Mouse (Mus musculus) heart, postnatal 10 days (tissue): ENCODE measurements around the gene Nmb. TPM values are rescaled to one million over a fixed set of nuclear protein-coding genes. Genes with fewer than 3 reads are reported as not detected.
"Not testable (repeated sequence)": the region's sequence is repeated elsewhere in the genome, so short reads cannot be mapped to it uniquely, and the experiment has no call there.

Experiments
- DNase-seq, 2 experiments: peaks; one replicate each; pipeline ENCODE4 v3.0.0; 2021
- intact Hi-C: fragments of 180-260 bp; cut with DNase I; formaldehyde crosslinking; loops from one replicate; pipeline ENCODE4 v1.15.1; 2025
- total RNA-seq, 2 experiments: library from RNA; stranded (reverse); gene quantifications; 2 replicates each; pipeline ENCODE4 v1.2.3; 2021

The Nmb gene
- total RNA-seq, result 1 to 10 TPM; 2.1 to 6.4 TPM

DNA sequence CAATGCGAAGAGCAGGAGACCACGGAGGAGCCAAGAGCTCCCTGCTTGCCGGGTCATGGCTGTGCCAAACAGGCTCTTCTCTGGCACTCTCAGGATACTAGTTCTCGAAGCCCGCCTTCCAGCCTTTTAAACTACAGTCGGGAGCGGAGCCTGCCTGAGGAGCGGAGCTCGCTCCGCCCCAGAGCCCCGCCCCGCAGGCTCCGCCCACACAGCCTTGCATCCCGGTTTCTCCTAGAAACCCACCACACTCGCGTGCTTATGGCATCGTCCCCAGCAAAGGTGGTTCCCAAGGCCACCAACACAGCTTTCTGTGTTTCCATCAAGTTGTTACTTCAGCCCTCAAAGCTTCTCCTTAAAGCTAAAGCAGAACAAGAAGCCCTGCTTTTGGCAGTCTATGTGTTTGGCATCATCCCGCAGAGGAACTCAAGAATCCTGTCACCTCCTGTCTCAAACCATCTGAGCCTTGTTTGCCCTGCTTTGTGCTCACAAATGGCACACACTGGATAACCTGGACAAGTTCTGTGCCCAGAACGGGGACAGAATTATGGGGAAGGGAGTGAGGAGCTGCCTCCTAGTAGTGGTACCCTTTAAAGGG is at the start of gene Nmb:
Nmb (minus strand) TSS at position 156 of the 595 bp plus-strand sequence.
- intact Hi-C loops, result loop anchor here (5.0 kb wide), 1 partner anchor 87 kb away; the partner anchor contains the start of gene Zfp592
- DNase-seq, result peak; percentile 69 to 81

DNA sequence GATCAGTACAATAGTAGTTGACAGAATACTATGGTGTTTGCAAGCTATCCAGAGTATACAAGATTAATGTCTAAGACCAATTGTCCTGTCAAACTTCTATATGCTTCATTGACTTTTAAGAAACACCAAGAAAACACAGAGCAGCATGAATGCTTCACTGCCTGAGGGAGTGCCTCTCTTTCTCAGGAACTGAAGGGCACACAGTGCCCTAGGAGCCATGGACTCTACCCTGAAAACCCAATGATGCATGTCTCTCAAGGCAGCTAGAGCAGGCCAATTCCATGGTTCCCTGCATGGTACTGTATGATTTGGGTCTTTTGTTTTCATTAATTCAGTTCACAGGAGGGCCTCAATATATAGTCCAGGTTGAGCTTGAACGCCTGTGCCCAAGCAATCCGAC is 49.4 kb upstream of the Nmb start:
- no peak for DNase-seq
- intact Hi-C loops, result no loop called here

DNA sequence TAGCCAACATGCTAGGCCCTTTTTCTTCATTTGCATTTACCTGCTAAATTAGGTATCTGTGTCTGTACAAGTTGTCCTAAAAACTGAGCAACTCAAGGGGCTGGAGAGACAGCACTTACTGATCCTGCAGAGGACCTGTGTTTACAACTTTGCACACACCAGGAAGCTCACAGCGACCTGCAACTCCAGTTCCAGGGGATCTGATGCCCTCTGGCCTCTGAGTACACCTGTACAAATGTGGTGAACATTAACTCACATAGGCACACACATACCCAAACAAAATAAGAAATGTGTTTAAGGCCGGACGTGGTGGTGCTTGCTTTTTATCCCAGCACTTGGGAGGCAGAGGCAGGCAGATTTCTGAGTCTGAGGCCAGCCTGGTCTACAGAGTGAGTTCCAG is 47.3 kb upstream of the Nmb start:
- no peak for DNase-seq
- intact Hi-C loops, result no loop called here

DNA sequence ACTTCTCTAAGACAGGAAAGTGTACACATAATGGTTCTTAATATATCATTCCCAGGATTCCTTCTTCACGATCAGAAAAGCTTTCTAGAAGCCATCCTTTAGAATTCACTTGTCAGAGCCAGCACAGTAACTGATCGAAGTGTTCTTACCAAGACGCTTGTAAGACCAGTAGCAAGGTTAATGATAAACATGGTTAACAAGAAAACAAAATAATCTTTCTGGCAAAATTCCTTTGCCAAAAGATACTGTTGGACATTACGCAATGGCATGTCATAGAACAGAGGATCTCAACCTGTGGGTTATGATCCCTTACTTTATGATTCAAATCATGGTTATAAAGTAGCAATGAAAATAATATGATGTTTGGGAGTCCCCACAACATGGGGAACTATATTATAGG is 46.6 kb upstream of the Nmb start:
- intact Hi-C loops, result no loop called here
- DNase-seq, result no peak

DNA sequence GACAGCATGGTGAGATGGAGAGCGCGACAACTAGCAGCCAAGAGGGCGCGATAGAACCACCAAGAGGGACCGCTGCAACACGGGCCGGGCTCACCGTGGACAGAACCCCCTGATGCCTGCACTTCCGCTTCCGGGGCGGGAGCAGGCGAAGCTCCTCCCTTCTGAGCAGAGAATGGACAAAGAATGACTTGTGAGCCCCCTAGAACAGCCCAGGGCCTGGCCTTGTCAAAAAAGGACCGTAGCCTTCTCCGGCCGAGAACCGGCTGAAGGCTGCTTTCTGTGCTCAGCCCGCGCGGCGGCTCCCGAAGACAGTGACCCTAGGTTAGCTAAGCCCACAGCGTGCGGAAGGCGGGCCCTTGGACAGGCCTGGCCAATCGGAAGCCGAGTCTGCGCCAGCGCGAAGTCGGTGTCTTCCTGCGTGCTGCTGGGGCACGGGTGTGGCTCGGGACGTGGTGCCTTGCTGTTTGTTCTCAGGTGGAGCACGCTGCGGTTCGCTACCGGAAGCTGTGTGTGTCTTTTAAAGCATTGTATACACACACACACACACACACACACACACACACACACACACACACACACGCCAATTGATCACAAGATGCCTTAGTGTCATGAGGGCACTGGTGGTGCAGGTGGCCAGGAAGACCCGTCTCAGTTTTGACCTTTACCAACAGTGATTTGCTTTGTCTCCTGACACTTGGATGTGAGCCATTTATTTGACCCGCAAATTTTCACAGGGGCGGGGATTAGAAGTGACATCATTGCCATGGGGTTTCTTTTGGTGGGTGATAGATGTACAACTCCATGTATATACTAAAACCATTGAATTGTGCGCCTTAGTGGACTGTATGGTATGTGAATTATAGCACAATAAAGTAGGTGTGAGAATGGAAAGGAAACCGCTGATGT is 42.8 kb upstream of the Nmb start, which contains the start of gene Sec11a:
Sec11a (minus strand) TSS at position 336 of the 906 bp plus-strand sequence.
- peak; percentile 96 to 97 for DNase-seq
- intact Hi-C loops, result loop anchor here (2.0 kb wide), 1 partner anchor 39 kb away; no protein-coding TSS in a partner anchor

GRCm38 (mm10) chr7:80939808-80940207 is 34.9 kb upstream of the Nmb start:
- intact Hi-C loops, result no loop called here
- no peak for DNase-seq

DNA sequence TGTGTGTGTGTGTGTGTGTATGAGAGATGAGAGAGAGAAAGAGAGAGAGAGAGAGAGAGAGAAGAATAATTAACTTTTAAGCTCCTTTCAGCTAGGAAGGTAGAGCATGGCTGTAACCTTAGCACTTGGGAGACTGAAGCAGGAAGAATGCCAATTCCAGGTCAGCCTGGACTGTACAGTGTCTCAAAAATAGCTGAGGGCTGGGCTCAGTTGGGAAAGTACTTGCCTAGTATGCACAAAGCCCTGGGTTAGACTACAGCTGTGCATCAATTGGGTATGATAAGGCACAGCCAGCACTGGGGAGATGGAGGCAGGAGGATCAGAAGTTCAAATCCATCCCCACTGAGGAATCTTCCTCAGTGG is 32.4 kb upstream of the Nmb start:
- DNase-seq, intact Hi-C loops: not testable (repeated sequence)

- intact Hi-C loops, DNase-seq: not testable (repeated sequence)
These were observed 31.9 kb upstream of the Nmb start for GRCm38 (mm10) chr7:80936617-80937303.

DNA sequence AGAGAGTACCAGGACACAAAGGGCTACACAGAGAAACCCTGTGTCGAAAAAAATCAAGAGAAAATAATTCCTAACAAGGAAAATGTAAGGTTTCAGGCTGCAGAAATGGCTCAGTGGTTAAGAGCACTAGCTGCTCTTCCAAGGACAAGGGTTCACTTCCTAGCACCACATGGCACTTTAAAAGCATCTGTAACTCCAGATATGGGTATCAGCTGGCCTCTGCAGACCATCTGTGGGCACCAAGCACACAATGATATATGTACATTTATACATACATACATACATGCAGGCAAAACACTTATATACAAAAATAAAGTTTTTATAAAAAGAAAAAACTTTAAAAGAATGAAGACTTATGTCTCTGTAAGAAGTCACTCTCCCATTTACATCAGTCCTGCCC is 31.0 kb upstream of the Nmb start:
- intact Hi-C loops, result no loop called here
- DNase-seq, result no peak

GRCm38 (mm10) chr7:80932777-80933176 is 27.9 kb upstream of the Nmb start:
- DNase-seq, result no peak
- intact Hi-C loops, result no loop called here

GRCm38 (mm10) chr7:80931618-80932207 is 26.8 kb upstream of the Nmb start:
- intact Hi-C loops, result no loop called here
- DNase-seq, result peak; percentile 67 to 75

GRCm38 (mm10) chr7:80923165-80923564 is 18.3 kb upstream of the Nmb start:
- intact Hi-C loops, result no loop called here
- DNase-seq, result peak; percentile 45 to 48

DNA sequence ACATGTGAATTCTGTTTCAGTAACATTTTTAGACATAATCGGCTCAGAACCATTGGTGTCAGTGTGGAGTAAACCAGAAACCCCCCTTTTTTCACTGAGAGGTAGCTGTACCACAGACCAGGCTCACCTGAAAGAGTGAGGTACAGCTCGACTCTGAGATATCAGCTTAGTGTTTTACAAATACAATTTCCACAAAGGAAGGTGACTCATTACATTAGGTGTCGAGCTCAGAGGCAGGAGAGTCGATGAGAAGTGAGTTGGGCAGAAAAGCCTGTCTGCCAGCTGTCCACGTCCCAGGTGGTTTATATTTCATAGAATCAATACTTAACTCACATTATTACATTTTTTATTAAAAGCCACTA is 14.8 kb upstream of the Nmb start:
- intact Hi-C loops, result no loop called here
- DNase-seq, result no peak

GRCm38 (mm10) chr7:80918982-80919646 is 14.2 kb upstream of the Nmb start:
- no peak for DNase-seq
- intact Hi-C loops, result no loop called here

- no peak for DNase-seq
- intact Hi-C loops, result no loop called here
These were observed 13.1 kb upstream of the Nmb start for GRCm38 (mm10) chr7:80917916-80918465.

DNA sequence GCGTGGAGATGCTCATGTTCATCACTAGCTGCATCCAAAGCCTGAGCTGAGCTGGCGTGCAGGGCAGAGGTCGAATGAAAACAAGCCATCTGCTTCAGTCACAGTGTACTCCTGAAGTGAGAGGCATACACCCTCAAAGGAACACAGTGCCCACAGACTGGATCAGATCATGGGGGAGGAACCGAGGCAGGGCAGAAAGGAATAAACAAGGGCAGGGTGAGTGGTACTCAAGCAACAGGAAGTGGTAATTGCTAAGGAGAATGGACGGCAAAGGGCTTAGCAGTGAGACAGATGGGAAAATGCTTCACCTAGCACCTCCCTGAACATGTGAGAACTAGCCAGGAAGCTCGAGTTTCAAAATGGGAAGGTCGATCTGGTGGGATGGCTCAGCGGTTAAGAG is 7.6 kb upstream of the Nmb start:
- intact Hi-C loops, result no loop called here
- DNase-seq, result no peak

DNA sequence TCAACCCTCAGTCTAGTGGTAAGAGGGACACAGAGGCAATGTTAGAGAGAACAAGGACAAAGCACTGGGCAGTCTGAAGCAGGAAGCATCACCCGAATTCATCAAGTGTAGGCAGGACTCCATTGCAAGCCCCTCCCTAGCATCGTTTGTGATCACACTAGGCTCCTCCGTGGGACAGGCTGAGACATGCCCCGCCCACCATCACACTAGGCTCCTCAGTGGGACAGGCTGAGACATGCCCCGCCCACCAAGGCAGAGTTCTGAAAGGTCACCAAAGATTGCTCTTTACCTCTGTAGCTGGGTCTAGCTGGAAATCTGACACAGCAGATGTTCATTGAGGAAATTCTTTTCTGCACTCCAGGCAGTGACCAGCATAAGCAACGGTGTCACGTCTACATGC is 6.2 kb upstream of the Nmb start:
- intact Hi-C loops, result no loop called here

GRCm38 (mm10) chr7:80903625-80904422 is 1.1 kb downstream of the Nmb start:
- intact Hi-C loops, result loop anchor here (5.0 kb wide), 1 partner anchor 88 kb away; the partner anchor contains the start of gene Zfp592
- no peak for DNase-seq

More for the DNA sequence above, 6.2 kb upstream of the Nmb start:
- DNase-seq, result no peak
